8 mouse cellular contexts compared by ENCODE assay signal in the genomic region with DNA sequence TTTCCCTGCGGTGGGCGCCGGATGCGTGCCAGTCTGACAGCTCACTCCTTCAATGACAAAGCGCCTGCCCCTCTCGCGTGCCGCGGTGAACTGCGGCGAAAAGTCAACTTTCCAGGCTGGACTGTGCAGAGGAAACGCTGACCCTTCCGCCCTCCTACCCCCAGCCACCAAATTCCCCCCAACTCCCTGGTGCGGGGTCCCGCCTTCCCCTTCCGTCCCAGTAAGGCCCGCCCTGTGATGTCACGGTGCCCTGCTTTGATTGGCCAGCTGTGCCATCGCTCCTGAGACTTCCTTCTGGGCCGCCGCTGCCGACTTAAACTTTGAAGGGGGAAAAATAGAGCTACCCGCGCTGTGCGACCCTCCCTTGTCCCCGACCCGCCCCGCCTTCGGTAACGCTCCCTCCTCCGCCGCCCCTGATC. TPM values are rescaled to one million over a fixed set of nuclear protein-coding genes. Genes with fewer than 3 reads are reported as not detected.
DNase-seq lines count a peak whose midpoint lies in the region; ATAC-seq lines count a peak whose summit lies in the region.

A gene (plus strand): TSS at position 258 of the 419 bp plus-strand sequence.

- DNase-seq in 3134 (ENCODE audit: extremely low read depth, insufficient read length, low spot score) = peak; percentile 76
- DNase-seq in adrenal gland, postnatal 36 days = peak; percentile 93 to 95
- DNase-seq in heart, adult 11 months = peak; percentile 100
- peak; percentile 90 for DNase-seq in kidney, adult 11 months
- DNase-seq in left cerebral cortex, postnatal 4 days = peak; percentile 92
- DNase-seq in midbrain, embryonic 11.5 days (ENCODE audit: low spot score, missing footprints) = peak; percentile 99
- peak; percentile 88 for DNase-seq in right cerebral cortex, postnatal 4 days

- H3K4me2 ChIP-seq in embryonic facial prominence, embryonic 12.5 days (replicated peaks) = peak within 1 kb of the TSS; percentile 98
- peak within 1 kb of the TSS; percentile 60 for H3K4me2 ChIP-seq in midbrain, embryonic 11.5 days

- peaks cover 38% of the 10 kb centered on the region for H3K36me3 ChIP-seq in embryonic facial prominence, embryonic 12.5 days
- H3K36me3 ChIP-seq in midbrain, embryonic 11.5 days (ENCODE audit: control insufficient read depth, insufficient read depth, low read length) = peaks cover 18% of the 10 kb centered on the region; the same call in 1 of the 2 replicates

- H3K4me3 ChIP-seq in embryonic facial prominence, embryonic 12.5 days = peak within 1 kb of the TSS; percentile 63
- H3K4me3 ChIP-seq in midbrain, embryonic 11.5 days (ENCODE audit: low read depth, low read length) = peak within 1 kb of the TSS; percentile 47

- no peaks in the 10 kb centered on the region for H3K27me3 ChIP-seq in embryonic facial prominence, embryonic 12.5 days
- H3K27me3 ChIP-seq in midbrain, embryonic 11.5 days (ENCODE audit: control insufficient read depth, insufficient read depth, low read length) = no peaks in the 10 kb centered on the region

- under 1% methylated on average over 27 of the region's 32 CpGs for WGBS in embryonic facial prominence, embryonic 12.5 days
- under 1% methylated on average over 32 of the region's 32 CpGs for WGBS in midbrain, embryonic 11.5 days

- peak; percentile 69 for ATAC-seq in embryonic facial prominence, embryonic 12.5 days (ENCODE audit: insufficient number of reproducible peaks, insufficient read depth, low FRiP score, low TSS enrichment)
- peak; percentile 93 for ATAC-seq in midbrain, embryonic 11.5 days (ENCODE audit: low FRiP score)

- H3K27ac ChIP-seq in embryonic facial prominence, embryonic 12.5 days = peak within 1 kb of the TSS; percentile 89
- peak within 1 kb of the TSS; percentile 22 for H3K27ac ChIP-seq in midbrain, embryonic 11.5 days (ENCODE audit: low read depth, low read length)

- H3K4me1 ChIP-seq in embryonic facial prominence, embryonic 12.5 days = peaks cover 23% of the 10 kb centered on the region
- H3K4me1 ChIP-seq in midbrain, embryonic 11.5 days (ENCODE audit: control insufficient read depth, insufficient read depth, low read length) = peaks cover 8% of the 10 kb centered on the region

- intact Hi-C loops in left cerebral cortex, postnatal 4 days (cut with DNase I) = no loop called here

- H3K9me3 ChIP-seq in embryonic facial prominence, embryonic 12.5 days = no peaks in the 10 kb centered on the region
- H3K9me3 ChIP-seq in midbrain, embryonic 11.5 days (ENCODE audit: control insufficient read depth, low read length) = no peaks in the 10 kb centered on the region

- H3K9ac ChIP-seq in embryonic facial prominence, embryonic 12.5 days = peak within 1 kb of the TSS; percentile 81
- H3K9ac ChIP-seq in midbrain, embryonic 11.5 days (ENCODE audit: low read length) = peak within 1 kb of the TSS; percentile 61

RNA-seq across cellular contexts. Expression of the gene that starts here (rescaled TPM):
- 10 to 100 TPM; 16.9 to 17.2 TPM for total RNA-seq in adrenal gland, postnatal 36 days (2021)
- 15.3 and 16.8 TPM in 2 replicates for polyA plus RNA-seq in embryonic facial prominence, embryonic 12.5 days (2016; fragmentation: Nextera tagmentation; extraction: Ambion mirVana)
- total RNA-seq in left cerebral cortex, postnatal 4 days (2021) = 1 to 10 TPM; 9.1 to 9.5 TPM
- 9.2 and 10.3 TPM in 2 replicates for polyA plus RNA-seq in midbrain, embryonic 11.5 days (2014; fragmentation: Nextera tagmentation; extraction: Ambion mirVana)

Comparison
In these comparisons a context has a peak if more than half of its experiments do, and no peak if none do; other contexts are left out.
1. Peak in every context shown above with its lines: DNase-seq, ATAC-seq, H3K4me3 ChIP-seq and H3K27ac ChIP-seq.